Mouse (Mus musculus) liver, embryonic 14.5 days (tissue): Measurements from ENCODE around the gene Olfr884. TPM values are rescaled to one million over a fixed set of nuclear protein-coding genes. Genes with fewer than 3 reads are reported as not detected.

Experiments used
- ATAC-seq: fragments of 200-750 bp; cut with Nextera tagmentation; 2 replicates; pipeline ENCODE4 v1.8.0; 2017; ENCODE audit warnings: moderate number of reproducible peaks, mild to moderate bottlenecking, moderate library complexity; ENCODE audit not compliant: insufficient read depth
- DNase-seq, 3 experiments: peaks; one replicate each; pipeline ENCODE4 v3.0.0-alpha.2; 2012 to 2013; ENCODE audit warnings: low read depth in 3 of 3, low spot score in 3 of 3
- H3K27ac ChIP-seq: fragments of 300-500 bp; sonication (generic); 2 replicates; pipeline ENCODE4 v1.5.1; 2014; ENCODE audit warnings: moderate library complexity, mild to moderate bottlenecking, control low read depth, inconsistent platforms
- H3K27me3 ChIP-seq: fragments of 300-500 bp; sonication (generic); 2 replicates; pipeline ENCODE4 v1.6.1; 2014; ENCODE audit warnings: mild to moderate bottlenecking, low read length, moderate library complexity; ENCODE audit not compliant: control insufficient read depth, insufficient read depth
- H3K36me3 ChIP-seq: fragments of 300-500 bp; sonication (generic); replicated peaks from 2 replicates; pipeline ENCODE4 v1.6.1; 2014; ENCODE audit warnings: low read depth; ENCODE audit not compliant: control insufficient read depth, insufficient read depth
- H3K4me1 ChIP-seq, 2 experiments: fragments of 200-500 bp in 1 of 2; fragments of 300-500 bp in 1 of 2; sonication (generic) in 1 of 2; replicated peaks; 2 replicates each; pipeline ENCODE4 v1.6.1; 2012 to 2014; ENCODE audit warnings: antibody characterized with exemption in 1 of 2, inconsistent platforms in 1 of 2, low read length in 1 of 2; ENCODE audit not compliant: control insufficient read depth in 2 of 2, insufficient read depth in 2 of 2
- H3K4me2 ChIP-seq: fragments of 300-500 bp; sonication (generic); 2 replicates; pipeline ENCODE4 v1.6.1; 2014; ENCODE audit warnings: low read depth, mild to moderate bottlenecking, control low read depth, moderate library complexity
- H3K4me3 ChIP-seq, 2 experiments: fragments of 200-500 bp in 1 of 2; fragments of 300-500 bp in 1 of 2; sonication (generic) in 1 of 2; 2 replicates each; pipeline ENCODE4 v1.5.1; 2012 to 2014; ENCODE audit warnings: low read depth in 2 of 2, low read length in 2 of 2, mild to moderate bottlenecking in 2 of 2, control low read depth in 1 of 2, inconsistent platforms in 1 of 2, moderate library complexity in 1 of 2; ENCODE audit not compliant: insufficient read depth in 1 of 2
- H3K9ac ChIP-seq: fragments of 300-500 bp; sonication (generic); replicated peaks from 2 replicates; pipeline ENCODE4 v1.6.1; 2014; ENCODE audit warnings: mild to moderate bottlenecking, control low read depth, moderate library complexity
- H3K9me3 ChIP-seq: fragments of 300-500 bp; sonication (generic); 2 replicates; pipeline ENCODE4 v1.6.1; 2016; ENCODE audit warnings: low read length, mixed read lengths; ENCODE audit not compliant: control insufficient read depth
- CTCF ChIP-seq: IDR thresholded peaks from 2 replicates; pipeline ENCODE4 v1.5.1; 2016; ENCODE audit warnings: antibody characterized with exemption, low read depth, control low read depth
- EP300 ChIP-seq: IDR thresholded peaks from 2 replicates; pipeline ENCODE4 v1.6.1; 2016; ENCODE audit warnings: antibody characterized with exemption, low read depth
- WGBS: fragments of 180-500 bp; shearing (Covaris S2); extraction: QIAGEN DNeasy Blood & Tissue Kit; methylation state at CpG from one replicate; pipeline ENCODE4 v1.1.7; 2014; ENCODE audit not compliant: insufficient replicate concordance; 5-methylcytosine and 5-hydroxymethylcytosine counted together
- polyA plus RNA-seq, 2 experiments: library from polyadenylated mRNA; depleted of rRNA in 1 of 2; stranded (reverse) in 1 of 2; unstranded in 1 of 2; fragments of >200 nt; fragmentation: Nextera tagmentation in 1 of 2; extraction: Ambion mirVana in 1 of 2; gene quantifications; 2 replicates each; pipeline versions ENCODE4 v1.2.1 to v1.2.3; 2012 to 2014

Gene Olfr884
- polyA plus RNA-seq, 2 experiments: not detected

GRCm38 (mm10) chr9:38083772-38084171 lies 37.4 kb downstream of the Olfr884 start, which contains the start of gene Olfr887:
TSS of gene Olfr887 (plus strand) at chr9:38084072.
- no peak within 1 kb of the TSS for H3K4me3 ChIP-seq
- TF ChIP-seq EP300 (no peak), CTCF (no peak)
- no peak within 1 kb of the TSS for H3K27ac ChIP-seq
- H3K9me3 ChIP-seq: no peaks in the 10 kb centered on the region
- DNase-seq (no peak), ATAC-seq (no peak)
- WGBS: 43% methylated on average over 1 of the region's 1 CpGs
- H3K27me3 ChIP-seq: no peaks in the 10 kb centered on the region
- H3K4me2 ChIP-seq: no peak within 1 kb of the TSS
- H3K4me1 ChIP-seq: no peaks in the 10 kb centered on the region
- H3K36me3 ChIP-seq: no peaks in the 10 kb centered on the region
- H3K9ac ChIP-seq: no peak within 1 kb of the TSS

Other genes with a start within 250 kb of the Olfr884 start
- not detected in 2 replicates for gene Olfr876, start 243.5 kb upstream of the Olfr884 start, polyA plus RNA-seq (2012; rRNA removed)
- gene Olfr876, start 243.5 kb upstream of the Olfr884 start, polyA plus RNA-seq (2014; fragmentation: Nextera tagmentation; extraction: Ambion mirVana): not detected in 2 replicates
- not detected in 2 replicates for gene Olfr877, start 192.3 kb upstream of the Olfr884 start, polyA plus RNA-seq (2012; rRNA removed)
- not detected in 2 replicates for gene Olfr877, start 192.3 kb upstream of the Olfr884 start, polyA plus RNA-seq (2014; fragmentation: Nextera tagmentation; extraction: Ambion mirVana)
- gene Olfr145, start 149.8 kb upstream of the Olfr884 start, polyA plus RNA-seq (2012; rRNA removed): not detected in 2 replicates
- gene Olfr145, start 149.8 kb upstream of the Olfr884 start, polyA plus RNA-seq (2014; fragmentation: Nextera tagmentation; extraction: Ambion mirVana): not detected in 2 replicates
- gene Olfr878, start 128.7 kb upstream of the Olfr884 start, polyA plus RNA-seq (2012; rRNA removed): not detected in 2 replicates
- gene Olfr878, start 128.7 kb upstream of the Olfr884 start, polyA plus RNA-seq (2014; fragmentation: Nextera tagmentation; extraction: Ambion mirVana): not detected in 2 replicates
- gene Olfr881, start 54.7 kb upstream of the Olfr884 start, polyA plus RNA-seq (2012; rRNA removed): not detected in 2 replicates
- not detected in 2 replicates for gene Olfr881, start 54.7 kb upstream of the Olfr884 start, polyA plus RNA-seq (2014; fragmentation: Nextera tagmentation; extraction: Ambion mirVana)
- not detected in 2 replicates for gene Olfr883, start 20.7 kb upstream of the Olfr884 start, polyA plus RNA-seq (2012; rRNA removed)
- not detected in 2 replicates for gene Olfr883, start 20.7 kb upstream of the Olfr884 start, polyA plus RNA-seq (2014; fragmentation: Nextera tagmentation; extraction: Ambion mirVana)
- gene Olfr885, start 14.8 kb downstream of the Olfr884 start, polyA plus RNA-seq (2012; rRNA removed): not detected in 2 replicates
- not detected in 2 replicates for gene Olfr885, start 14.8 kb downstream of the Olfr884 start, polyA plus RNA-seq (2014; fragmentation: Nextera tagmentation; extraction: Ambion mirVana)
- gene Olfr887, start 37.5 kb downstream of the Olfr884 start, polyA plus RNA-seq (2012; rRNA removed): not detected in 2 replicates
- gene Olfr887, start 37.5 kb downstream of the Olfr884 start, polyA plus RNA-seq (2014; fragmentation: Nextera tagmentation; extraction: Ambion mirVana): not detected in 2 replicates
- gene Olfr888, start 61.6 kb downstream of the Olfr884 start, polyA plus RNA-seq (2012; rRNA removed): not detected in 2 replicates
- gene Olfr888, start 61.6 kb downstream of the Olfr884 start, polyA plus RNA-seq (2014; fragmentation: Nextera tagmentation; extraction: Ambion mirVana): not detected in 2 replicates
- 0.01 TPM in 2 replicates for gene Olfr889, start 68.6 kb downstream of the Olfr884 start, polyA plus RNA-seq (2012; rRNA removed)
- 0.14 and 0.15 TPM in 2 replicates for gene Olfr889, start 68.6 kb downstream of the Olfr884 start, polyA plus RNA-seq (2014; fragmentation: Nextera tagmentation; extraction: Ambion mirVana)
- gene Olfr890, start 96.0 kb downstream of the Olfr884 start, polyA plus RNA-seq (2012; rRNA removed): not detected in 2 replicates
- gene Olfr890, start 96.0 kb downstream of the Olfr884 start, polyA plus RNA-seq (2014; fragmentation: Nextera tagmentation; extraction: Ambion mirVana): not detected in 2 replicates
- gene Olfr891, start 134.3 kb downstream of the Olfr884 start, polyA plus RNA-seq (2012; rRNA removed): not detected in 2 replicates
- gene Olfr891, start 134.3 kb downstream of the Olfr884 start, polyA plus RNA-seq (2014; fragmentation: Nextera tagmentation; extraction: Ambion mirVana): not detected in 2 replicates
- gene Olfr893, start 161.8 kb downstream of the Olfr884 start, polyA plus RNA-seq (2012; rRNA removed): not detected in 2 replicates
- not detected in 2 replicates for gene Olfr893, start 161.8 kb downstream of the Olfr884 start, polyA plus RNA-seq (2014; fragmentation: Nextera tagmentation; extraction: Ambion mirVana)
- gene Olfr894, start 171.5 kb downstream of the Olfr884 start, polyA plus RNA-seq (2012; rRNA removed): not detected in 2 replicates
- gene Olfr894, start 171.5 kb downstream of the Olfr884 start, polyA plus RNA-seq (2014; fragmentation: Nextera tagmentation; extraction: Ambion mirVana): not detected in 2 replicates
- not detected in 2 replicates for gene Olfr143, start 206.2 kb downstream of the Olfr884 start, polyA plus RNA-seq (2012; rRNA removed)
- not detected in 2 replicates for gene Olfr143, start 206.2 kb downstream of the Olfr884 start, polyA plus RNA-seq (2014; fragmentation: Nextera tagmentation; extraction: Ambion mirVana)
- gene Olfr895, start 221.3 kb downstream of the Olfr884 start, polyA plus RNA-seq (2012; rRNA removed): not detected in 2 replicates
- gene Olfr895, start 221.3 kb downstream of the Olfr884 start, polyA plus RNA-seq (2014; fragmentation: Nextera tagmentation; extraction: Ambion mirVana): not detected in 2 replicates
- not detected in 2 replicates for gene Olfr896-ps1, start 244.6 kb downstream of the Olfr884 start, polyA plus RNA-seq (2012; rRNA removed)
- gene Olfr896-ps1, start 244.6 kb downstream of the Olfr884 start, polyA plus RNA-seq (2014; fragmentation: Nextera tagmentation; extraction: Ambion mirVana): not detected in 2 replicates